Mouse (Mus musculus) heart, postnatal 4 days (tissue): Measurements from ENCODE around the gene Wdr64. TPM values are rescaled to one million over a fixed set of nuclear protein-coding genes. Genes with fewer than 3 reads are reported as not detected.

ENCODE experiments used
- DNase-seq: peaks from one replicate; pipeline ENCODE4 v3.0.0; 2021
- total RNA-seq, 2 experiments: library from RNA; stranded (reverse); gene quantifications; 2 replicates each; pipeline ENCODE4 v1.2.3; 2021

Gene Wdr64
- total RNA-seq, 2 experiments from 2014 or later, result not detected

GRCm38 (mm10) chr1:175725771-175726170 lies 27.4 kb downstream of the Wdr64 start:
- no peak for DNase-seq

GRCm38 (mm10) chr1:175754576-175755364 lies 56.4 kb downstream of the Wdr64 start:
- no peak for DNase-seq

- no peak for DNase-seq
Observed at GRCm38 (mm10) chr1:175794668-175795067, 96.3 kb downstream of the Wdr64 start.

GRCm38 (mm10) chr1:175808356-175808755 lies 110.0 kb downstream of the Wdr64 start:
- DNase-seq, result no peak

- no peak for DNase-seq
Observed at GRCm38 (mm10) chr1:175811625-175812024, 113.2 kb downstream of the Wdr64 start.

GRCm38 (mm10) chr1:175823815-175824438 lies 125.5 kb downstream of the Wdr64 start:
- no peak for DNase-seq

- no peak for DNase-seq
Observed at GRCm38 (mm10) chr1:175828539-175828938, 130.1 kb downstream of the Wdr64 start.

- DNase-seq, result no peak
Observed at GRCm38 (mm10) chr1:175829220-175829619, 130.8 kb downstream of the Wdr64 start.

GRCm38 (mm10) chr1:175855515-175855914 lies 157.1 kb downstream of the Wdr64 start:
- DNase-seq, result no peak

Other genes with a start within 250 kb of the Wdr64 start
- 1 to 10 TPM; 1.5 to 2.0 TPM for gene Rgs7, start 206.1 kb upstream of the Wdr64 start, total RNA-seq
- gene Kmo, start 78.2 kb upstream of the Wdr64 start, total RNA-seq, result not detected
- 100 to 1,000 TPM; 428 to 435 TPM for gene Fh1, start 73.0 kb upstream of the Wdr64 start, total RNA-seq
- gene Opn3, start 5.8 kb upstream of the Wdr64 start, total RNA-seq, result 10 to 100 TPM in 1 of 2 experiments, 1 to 10 TPM in 1; 9.5 to 11.3 TPM
- gene Chml, start 5.7 kb upstream of the Wdr64 start, total RNA-seq, result 10 to 100 TPM; 19.3 to 19.4 TPM
- 10 to 100 TPM; 10.2 to 14.5 TPM for gene Exo1, start 182.0 kb downstream of the Wdr64 start, total RNA-seq
- gene Gm38100, start 221.7 kb downstream of the Wdr64 start, total RNA-seq, result not detected